Mouse (Mus musculus) erythroblast, adult 5-6 weeks (primary cell): ENCODE measurements around the gene Cdk2ap2. TPM values are rescaled to one million over a fixed set of nuclear protein-coding genes. Genes with fewer than 3 reads are reported as not detected.

Experiments
- total RNA-seq, 2 experiments: library from RNA; stranded (forward) in 1 of 2; stranded (reverse) in 1 of 2; fragments of 150-400 nt in 1 of 2; fragments of 200-764, 138-1000 nt in 1 of 2; gene quantifications; 2 replicates each; pipeline versions ENCODE4 v1.2.3 to v1.2.4; 2015 to 2017; ENCODE audit warnings: low replicate concordance in 2 of 2

The Cdk2ap2 gene
- total RNA-seq, 2 experiments from 2014 or later = 18.7 to 51.9 TPM

Other genes starting within 250 kb of the Cdk2ap2 start
Only the 30 nearest of the 34 such genes appear.
- 55.8 and 64.4 TPM in 2 replicates for gene Ndufs8, start 184.4 kb upstream of the Cdk2ap2 start, total RNA-seq (2015; ENCODE audit: low replicate concordance)
- 11.0 and 14.0 TPM in 2 replicates for gene Ndufs8, start 184.4 kb upstream of the Cdk2ap2 start, total RNA-seq (2017; ENCODE audit: low replicate concordance)
- gene Aldh3b1, start 167.4 kb upstream of the Cdk2ap2 start, total RNA-seq (2015; ENCODE audit: low replicate concordance) = 4.4 and 10.6 TPM in 2 replicates
- 10.9 and 18.4 TPM in 2 replicates for gene Aldh3b1, start 167.4 kb upstream of the Cdk2ap2 start, total RNA-seq (2017; ENCODE audit: low replicate concordance)
- 25.1 and 47.1 TPM in 2 replicates for gene Unc93b1, start 162.0 kb upstream of the Cdk2ap2 start, total RNA-seq (2015; ENCODE audit: low replicate concordance)
- 34.2 and 50.3 TPM in 2 replicates for gene Unc93b1, start 162.0 kb upstream of the Cdk2ap2 start, total RNA-seq (2017; ENCODE audit: low replicate concordance)
- 1.7 TPM in 1 of 2 replicates, not detected in the other for gene Aldh3b3, start 138.5 kb upstream of the Cdk2ap2 start, total RNA-seq (2015; ENCODE audit: low replicate concordance)
- gene Aldh3b3, start 138.5 kb upstream of the Cdk2ap2 start, total RNA-seq (2017; ENCODE audit: low replicate concordance) = 4.9 TPM in 1 of 2 replicates, not detected in the other
- 0.63 TPM in 1 of 2 replicates, not detected in the other for gene Aldh3b2, start 124.9 kb upstream of the Cdk2ap2 start, total RNA-seq (2015; ENCODE audit: low replicate concordance)
- gene Aldh3b2, start 124.9 kb upstream of the Cdk2ap2 start, total RNA-seq (2017; ENCODE audit: low replicate concordance) = 1.8 and 1.9 TPM in 2 replicates
- gene Acy3, start 110.6 kb upstream of the Cdk2ap2 start, total RNA-seq (2015; ENCODE audit: low replicate concordance) = 1.5 TPM in 1 of 2 replicates, not detected in the other
- gene Acy3, start 110.6 kb upstream of the Cdk2ap2 start, total RNA-seq (2017; ENCODE audit: low replicate concordance) = 0.56 TPM in 1 of 2 replicates, not detected in the other
- gene Tbx10, start 104.4 kb upstream of the Cdk2ap2 start, total RNA-seq (2015; ENCODE audit: low replicate concordance) = not detected in 2 replicates
- not detected in 2 replicates for gene Tbx10, start 104.4 kb upstream of the Cdk2ap2 start, total RNA-seq (2017; ENCODE audit: low replicate concordance)
- 2.7 TPM in 1 of 2 replicates, not detected in the other for gene Nudt8, start 96.6 kb upstream of the Cdk2ap2 start, total RNA-seq (2015; ENCODE audit: low replicate concordance)
- gene Nudt8, start 96.6 kb upstream of the Cdk2ap2 start, total RNA-seq (2017; ENCODE audit: low replicate concordance) = 2.4 and 2.5 TPM in 2 replicates
- gene Gm49405, start 96.6 kb upstream of the Cdk2ap2 start, total RNA-seq (2015; ENCODE audit: low replicate concordance) = 0.58 TPM in 1 of 2 replicates, not detected in the other
- gene Gm49405, start 96.6 kb upstream of the Cdk2ap2 start, total RNA-seq (2017; ENCODE audit: low replicate concordance) = 0.42 TPM in 1 of 2 replicates, not detected in the other
- 0.38 TPM in 1 of 2 replicates, not detected in the other for gene Doc2g, start 93.9 kb upstream of the Cdk2ap2 start, total RNA-seq (2015; ENCODE audit: low replicate concordance)
- not detected in 2 replicates for gene Doc2g, start 93.9 kb upstream of the Cdk2ap2 start, total RNA-seq (2017; ENCODE audit: low replicate concordance)
- 57.8 and 76.5 TPM in 2 replicates for gene Ndufv1, start 84.4 kb upstream of the Cdk2ap2 start, total RNA-seq (2015; ENCODE audit: low replicate concordance)
- 60.4 and 63.3 TPM in 2 replicates for gene Ndufv1, start 84.4 kb upstream of the Cdk2ap2 start, total RNA-seq (2017; ENCODE audit: low replicate concordance)
- 79.2 and 134 TPM in 2 replicates for gene Gstp1, start 59.2 kb upstream of the Cdk2ap2 start, total RNA-seq (2015; ENCODE audit: low replicate concordance)
- gene Gstp1, start 59.2 kb upstream of the Cdk2ap2 start, total RNA-seq (2017; ENCODE audit: low replicate concordance) = 15.5 and 40.6 TPM in 2 replicates
- not detected in 2 replicates for gene Gstp2, start 51.2 kb upstream of the Cdk2ap2 start, total RNA-seq (2015; ENCODE audit: low replicate concordance)
- 1.4 and 2.1 TPM in 2 replicates for gene Gstp2, start 51.2 kb upstream of the Cdk2ap2 start, total RNA-seq (2017; ENCODE audit: low replicate concordance)
- gene Gstp3, start 37.6 kb upstream of the Cdk2ap2 start, total RNA-seq (2015; ENCODE audit: low replicate concordance) = 4.2 and 30.2 TPM in 2 replicates
- 8.4 and 11.1 TPM in 2 replicates for gene Gstp3, start 37.6 kb upstream of the Cdk2ap2 start, total RNA-seq (2017; ENCODE audit: low replicate concordance)
- gene Cabp2, start 15.6 kb upstream of the Cdk2ap2 start, total RNA-seq (2015; ENCODE audit: low replicate concordance) = not detected in 2 replicates
- not detected in 2 replicates for gene Cabp2, start 15.6 kb upstream of the Cdk2ap2 start, total RNA-seq (2017; ENCODE audit: low replicate concordance)
- 20.1 and 32.7 TPM in 2 replicates for gene Pitpnm1, start 2.8 kb downstream of the Cdk2ap2 start, total RNA-seq (2015; ENCODE audit: low replicate concordance)
- gene Pitpnm1, start 2.8 kb downstream of the Cdk2ap2 start, total RNA-seq (2017; ENCODE audit: low replicate concordance) = 17.0 and 19.7 TPM in 2 replicates
- gene Aip, start 28.7 kb downstream of the Cdk2ap2 start, total RNA-seq (2015; ENCODE audit: low replicate concordance) = 35.7 and 52.1 TPM in 2 replicates
- 20.9 and 49.9 TPM in 2 replicates for gene Aip, start 28.7 kb downstream of the Cdk2ap2 start, total RNA-seq (2017; ENCODE audit: low replicate concordance)
- gene Gpr152, start 42.6 kb downstream of the Cdk2ap2 start, total RNA-seq (2015; ENCODE audit: low replicate concordance) = not detected in 2 replicates
- not detected in 2 replicates for gene Gpr152, start 42.6 kb downstream of the Cdk2ap2 start, total RNA-seq (2017; ENCODE audit: low replicate concordance)
- not detected in 2 replicates for gene Cabp4, start 46.9 kb downstream of the Cdk2ap2 start, total RNA-seq (2015; ENCODE audit: low replicate concordance)
- 0.43 TPM in 1 of 2 replicates, not detected in the other for gene Cabp4, start 46.9 kb downstream of the Cdk2ap2 start, total RNA-seq (2017; ENCODE audit: low replicate concordance)
- gene Coro1b, start 51.4 kb downstream of the Cdk2ap2 start, total RNA-seq (2015; ENCODE audit: low replicate concordance) = 55.8 and 69.6 TPM in 2 replicates
- 19.1 and 22.6 TPM in 2 replicates for gene Coro1b, start 51.4 kb downstream of the Cdk2ap2 start, total RNA-seq (2017; ENCODE audit: low replicate concordance)
- gene Ptprcap, start 56.4 kb downstream of the Cdk2ap2 start, total RNA-seq (2015; ENCODE audit: low replicate concordance) = 22.9 and 36.6 TPM in 2 replicates
- gene Ptprcap, start 56.4 kb downstream of the Cdk2ap2 start, total RNA-seq (2017; ENCODE audit: low replicate concordance) = 7.7 and 8.3 TPM in 2 replicates
- gene Rps6kb2, start 66.2 kb downstream of the Cdk2ap2 start, total RNA-seq (2015; ENCODE audit: low replicate concordance) = 7.1 and 25.3 TPM in 2 replicates
- gene Rps6kb2, start 66.2 kb downstream of the Cdk2ap2 start, total RNA-seq (2017; ENCODE audit: low replicate concordance) = 23.9 and 27.2 TPM in 2 replicates
- gene Carns1, start 78.3 kb downstream of the Cdk2ap2 start, total RNA-seq (2015; ENCODE audit: low replicate concordance) = 0.84 and 6.5 TPM in 2 replicates
- 0.60 and 0.70 TPM in 2 replicates for gene Carns1, start 78.3 kb downstream of the Cdk2ap2 start, total RNA-seq (2017; ENCODE audit: low replicate concordance)
- 8.8 and 25.7 TPM in 2 replicates for gene Tbc1d10c, start 94.1 kb downstream of the Cdk2ap2 start, total RNA-seq (2015; ENCODE audit: low replicate concordance)
- 5.8 and 11.3 TPM in 2 replicates for gene Tbc1d10c, start 94.1 kb downstream of the Cdk2ap2 start, total RNA-seq (2017; ENCODE audit: low replicate concordance)
- 100 and 139 TPM in 2 replicates for gene Ppp1ca, start 94.9 kb downstream of the Cdk2ap2 start, total RNA-seq (2015; ENCODE audit: low replicate concordance)
- 131 and 151 TPM in 2 replicates for gene Ppp1ca, start 94.9 kb downstream of the Cdk2ap2 start, total RNA-seq (2017; ENCODE audit: low replicate concordance)
- 12.7 and 23.2 TPM in 2 replicates for gene Rad9a, start 104.5 kb downstream of the Cdk2ap2 start, total RNA-seq (2015; ENCODE audit: low replicate concordance)
- gene Rad9a, start 104.5 kb downstream of the Cdk2ap2 start, total RNA-seq (2017; ENCODE audit: low replicate concordance) = 9.1 and 15.7 TPM in 2 replicates
- 0.38 TPM in 1 of 2 replicates, not detected in the other for gene Clcf1, start 117.1 kb downstream of the Cdk2ap2 start, total RNA-seq (2015; ENCODE audit: low replicate concordance)
- gene Clcf1, start 117.1 kb downstream of the Cdk2ap2 start, total RNA-seq (2017; ENCODE audit: low replicate concordance) = not detected in 2 replicates
- not detected in 2 replicates for gene AC109138.7, start 117.2 kb downstream of the Cdk2ap2 start, total RNA-seq (2015; ENCODE audit: low replicate concordance)
- not detected in 2 replicates for gene AC109138.7, start 117.2 kb downstream of the Cdk2ap2 start, total RNA-seq (2017; ENCODE audit: low replicate concordance)
- gene Pold4, start 134.7 kb downstream of the Cdk2ap2 start, total RNA-seq (2015; ENCODE audit: low replicate concordance) = 23.6 and 25.4 TPM in 2 replicates
- gene Pold4, start 134.7 kb downstream of the Cdk2ap2 start, total RNA-seq (2017; ENCODE audit: low replicate concordance) = 8.8 and 30.3 TPM in 2 replicates
- 0.42 and 3.8 TPM in 2 replicates for gene Ssh3, start 172.0 kb downstream of the Cdk2ap2 start, total RNA-seq (2015; ENCODE audit: low replicate concordance)
- 3.0 and 3.2 TPM in 2 replicates for gene Ssh3, start 172.0 kb downstream of the Cdk2ap2 start, total RNA-seq (2017; ENCODE audit: low replicate concordance)